Mouse (Mus musculus) brain, embryonic 14.5 days (tissue): ENCODE results near the gene Cxxc4. TPM values are rescaled to one million over a fixed set of nuclear protein-coding genes. Genes with fewer than 3 reads are reported as not detected.

Experiments used
- DNase-seq: peaks from one replicate; pipeline ENCODE4 v3.0.0-alpha.2; 2011; ENCODE audit warnings: low read depth
- CTCF ChIP-seq: fragments of 200-500 bp; IDR thresholded peaks from 2 replicates; pipeline ENCODE4 v1.5.1; 2012; ENCODE audit warnings: inconsistent platforms, mild to moderate bottlenecking, moderate library complexity, borderline replicate concordance; ENCODE audit not compliant: insufficient read depth, insufficient read length; ENCODE audit errors: extremely low read depth
- POLR2A ChIP-seq: fragments of 200-500 bp; IDR thresholded peaks from 2 replicates; pipeline ENCODE4 v1.6.1; 2012; ENCODE audit warnings: mild to moderate bottlenecking, inconsistent platforms, borderline replicate concordance; ENCODE audit not compliant: poor library complexity, insufficient read depth, insufficient read length, severe bottlenecking; ENCODE audit errors: extremely low read depth
- polyA plus RNA-seq: library from polyadenylated mRNA; depleted of rRNA; stranded (reverse); fragments of >200 nt; gene quantifications from 2 replicates; pipeline ENCODE4 v1.2.3, GENCODE M21; 2012

Gene Cxxc4
- polyA plus RNA-seq, 1 experiment, result 42.3 TPM

DNA sequence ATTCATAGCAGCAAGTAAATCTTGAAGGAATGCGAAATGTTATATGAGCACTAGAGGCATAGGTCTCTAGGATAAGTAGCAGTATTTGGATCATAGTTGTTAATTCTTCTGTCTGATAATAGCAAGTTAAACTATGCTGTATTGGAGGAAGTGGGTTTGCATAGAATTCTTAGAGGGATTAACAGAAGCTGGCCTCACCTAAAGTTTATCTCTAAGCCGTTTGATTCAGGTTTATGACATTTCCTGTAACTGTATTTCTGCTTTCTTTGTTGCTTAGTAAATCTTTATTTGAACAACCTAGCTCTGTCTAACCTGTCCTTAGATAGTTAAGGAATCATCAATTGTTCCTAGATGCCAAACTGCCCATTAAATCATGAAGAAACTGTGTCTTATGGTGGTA lies 3.5 kb upstream of the Cxxc4 start:
- TF ChIP-seq POLR2A (no peak), CTCF (no peak)
- DNase-seq, result no peak

DNA sequence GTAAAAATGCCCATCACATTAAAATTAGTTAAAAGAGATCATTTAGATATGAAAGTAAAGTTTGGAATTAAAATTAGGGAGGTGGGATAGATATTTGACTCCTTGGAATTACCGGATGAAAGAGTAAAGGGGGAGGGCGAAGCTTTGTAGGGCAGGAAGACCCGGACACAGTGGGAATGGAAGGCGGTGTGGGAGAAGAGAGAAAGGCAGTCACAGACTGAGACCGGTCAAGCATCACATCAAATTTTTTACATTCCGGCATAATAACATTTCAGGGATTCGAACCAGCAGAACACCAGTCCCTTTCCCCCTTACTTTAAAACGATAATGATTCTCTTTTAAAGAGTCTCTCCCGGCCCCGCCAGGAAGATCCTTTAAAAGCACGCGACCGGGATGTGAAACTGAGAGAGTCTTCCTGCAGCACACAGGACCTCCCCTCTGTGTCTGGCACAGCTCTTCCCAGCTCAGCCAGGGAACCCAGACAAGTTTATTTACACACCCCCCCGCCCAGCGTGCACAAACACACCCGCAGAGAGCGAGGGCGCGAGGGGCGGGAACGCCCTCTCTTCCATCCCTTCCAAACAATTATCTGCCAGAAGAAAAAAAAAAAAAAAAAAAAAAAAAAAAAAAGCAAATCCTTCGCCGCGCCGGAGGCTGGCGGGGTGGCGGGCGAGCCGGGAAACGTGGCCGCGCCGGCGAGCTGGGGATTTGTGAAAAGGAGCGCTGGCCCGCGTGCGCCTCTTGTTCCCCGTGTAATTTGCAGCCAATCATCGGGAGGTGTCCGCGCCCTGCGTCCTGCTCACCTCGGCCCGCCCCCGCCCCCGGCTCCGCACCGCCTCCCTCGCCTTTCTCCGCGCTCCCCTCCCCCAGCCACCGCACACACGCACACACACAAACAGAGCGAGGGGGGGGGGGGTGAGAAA lies 532 bp upstream of the Cxxc4 start:
- peak; percentile 98 for DNase-seq
- TF ChIP-seq POLR2A (0 out of 2 replicates have a peak, but pooled peaks have one; percentile 23), CTCF (no peak)

DNA sequence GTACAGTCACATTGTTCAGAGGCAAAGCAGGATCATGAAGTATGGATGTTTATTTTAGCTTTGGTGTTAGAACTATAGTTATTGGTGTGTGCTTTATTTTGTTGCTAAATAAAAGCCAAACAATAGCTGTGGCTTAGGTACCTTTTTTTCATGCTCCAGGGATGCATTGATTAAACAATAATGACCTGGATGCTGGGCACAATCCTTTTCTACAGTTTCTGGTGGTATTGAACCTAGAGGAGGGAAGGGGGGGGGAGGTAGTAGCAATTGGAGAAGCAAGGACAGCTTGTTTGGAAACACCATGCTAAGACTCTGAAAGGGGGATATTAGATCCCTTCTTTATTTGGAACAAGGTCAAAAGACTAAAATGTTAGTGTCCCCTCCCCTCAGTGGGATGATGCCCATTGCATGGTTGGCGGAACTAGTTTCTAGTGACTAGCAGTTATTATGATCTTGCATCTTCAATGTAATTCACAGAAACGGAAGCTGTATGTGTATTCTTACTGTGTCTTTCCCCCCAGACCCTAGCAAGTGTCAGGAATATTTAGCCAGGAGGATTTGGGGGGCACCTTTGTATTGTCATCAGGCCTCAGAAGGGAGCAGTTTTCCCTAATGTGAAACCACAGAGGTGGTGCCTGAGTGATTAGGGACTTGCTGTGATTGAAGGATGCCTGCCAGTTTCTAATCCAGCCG lies 975 bp downstream of the Cxxc4 start:
- peak; percentile 70 for DNase-seq
- no peak for TF ChIP-seq POLR2A
- TF ChIP-seq CTCF, result no peak

DNA sequence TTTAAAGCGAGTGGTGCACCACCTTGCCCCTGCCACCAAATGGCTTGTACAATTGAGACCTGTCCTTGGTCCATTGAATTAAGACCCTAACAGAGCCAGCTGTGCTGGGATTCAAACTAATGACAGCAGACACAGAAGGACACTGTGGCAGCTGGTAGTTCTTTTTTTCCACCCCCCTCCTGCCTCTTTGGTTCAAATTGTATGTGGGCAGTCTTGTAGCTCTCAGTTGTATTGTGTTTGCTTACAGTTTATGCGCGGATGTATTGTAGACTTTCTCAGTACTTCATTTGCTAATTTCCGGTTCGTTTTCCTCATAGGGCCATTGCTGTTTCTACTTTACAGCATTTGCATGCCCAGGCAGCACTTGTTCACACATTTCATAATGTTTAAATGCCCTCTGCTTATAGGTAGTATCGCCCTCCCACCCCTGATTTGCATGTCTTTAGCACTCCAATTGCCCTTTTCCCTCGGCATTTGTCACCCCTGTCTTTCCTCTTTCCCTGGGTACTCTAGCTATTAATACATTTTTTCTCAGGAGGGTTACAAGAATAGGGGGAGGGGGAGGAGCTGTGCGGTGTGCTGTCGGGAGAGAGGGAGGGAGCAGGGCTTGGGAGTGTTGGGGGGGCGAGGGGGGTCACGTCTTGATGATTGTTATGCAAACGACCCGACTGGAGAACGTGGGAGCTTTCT lies 2.5 kb downstream of the Cxxc4 start:
- peak; percentile 93 for DNase-seq
- TF ChIP-seq POLR2A (no peak), CTCF (no peak)

DNA sequence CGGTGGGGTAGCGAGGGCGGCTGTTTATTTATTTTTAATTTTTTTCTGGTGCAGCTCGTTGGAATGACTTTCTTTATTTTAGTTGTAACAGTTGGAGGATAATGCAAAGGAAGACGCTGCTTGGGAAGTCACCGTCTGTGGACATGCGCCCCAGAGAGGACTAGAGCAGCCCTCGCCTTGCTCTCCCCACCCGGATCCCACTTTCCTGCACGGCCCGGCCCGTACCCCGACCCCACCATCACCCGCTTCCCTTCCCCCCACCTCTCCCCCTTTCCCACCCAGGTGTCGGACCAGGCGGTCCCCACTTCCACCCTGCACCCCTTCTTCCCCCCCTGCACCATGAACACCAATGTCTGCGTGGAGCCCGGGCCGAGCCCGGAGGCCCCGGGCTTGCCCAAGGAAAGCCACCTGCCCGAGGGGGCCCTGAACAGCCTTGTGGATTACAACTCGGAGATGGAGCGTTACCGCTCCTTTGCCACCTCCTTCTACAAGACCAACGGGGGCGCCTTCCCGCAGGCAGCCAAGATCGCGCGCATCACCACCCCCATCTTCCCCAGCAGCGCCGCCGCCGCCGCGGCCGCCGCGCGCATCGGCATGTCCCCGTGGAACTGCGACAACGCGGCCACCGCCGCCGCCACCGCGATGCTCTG lies 3.2 kb downstream of the Cxxc4 start:
- TF ChIP-seq CTCF (no peak), POLR2A (0 out of 2 replicates have a peak, but pooled peaks have one; percentile 36)
- peak; percentile 88 for DNase-seq

DNA sequence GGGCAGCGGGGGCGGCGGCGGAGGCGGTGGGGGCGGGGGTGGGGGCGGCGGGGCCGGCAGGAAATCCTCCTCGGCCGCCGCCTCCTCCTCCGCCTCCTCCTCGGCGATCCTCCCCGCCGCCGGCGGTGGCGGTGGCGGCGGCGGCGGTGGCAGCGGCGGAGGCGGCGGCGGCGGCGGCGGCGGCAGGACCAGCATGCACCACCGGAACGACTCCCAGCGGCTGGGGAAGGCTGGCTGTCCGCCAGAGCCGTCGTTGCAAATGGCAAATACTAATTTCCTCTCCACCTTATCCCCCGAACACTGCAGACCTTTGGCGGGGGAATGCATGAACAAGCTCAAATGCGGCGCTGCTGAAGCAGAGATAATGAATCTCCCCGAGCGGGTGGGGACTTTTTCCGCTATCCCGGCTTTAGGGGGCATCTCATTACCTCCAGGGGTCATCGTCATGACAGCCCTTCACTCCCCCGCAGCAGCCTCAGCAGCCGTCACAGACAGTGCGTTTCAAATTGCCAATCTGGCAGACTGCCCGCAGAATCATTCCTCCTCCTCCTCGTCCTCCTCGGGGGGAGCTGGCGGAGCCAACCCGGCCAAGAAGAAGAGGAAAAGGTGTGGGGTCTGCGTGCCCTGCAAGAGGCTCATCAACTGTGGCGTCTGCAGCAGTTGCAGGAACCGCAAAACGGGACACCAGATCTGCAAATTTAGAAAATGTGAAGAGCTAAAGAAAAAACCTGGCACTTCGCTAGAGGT lies 3.9 kb downstream of the Cxxc4 start:
- peak; percentile 95 for DNase-seq
- no peak for TF ChIP-seq CTCF
- TF ChIP-seq POLR2A, result no peak

DNA sequence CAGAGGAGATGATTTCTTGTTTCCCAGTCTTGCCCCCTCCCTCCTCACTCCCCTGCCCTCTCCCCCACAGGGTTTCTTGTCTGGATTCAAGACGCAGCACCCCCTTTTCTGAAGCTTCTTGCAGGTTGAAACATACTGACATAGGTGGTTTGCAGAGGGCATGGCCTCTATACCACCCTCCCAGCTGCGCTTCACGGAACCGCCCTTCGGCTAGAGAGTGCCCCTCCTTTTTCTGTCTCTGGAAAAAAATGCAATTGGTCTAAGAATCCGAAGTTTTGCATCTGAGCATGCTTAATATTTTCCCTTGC lies 4.4 kb downstream of the Cxxc4 start:
- TF ChIP-seq POLR2A (no peak), CTCF (no peak)
- DNase-seq, result no peak

DNA sequence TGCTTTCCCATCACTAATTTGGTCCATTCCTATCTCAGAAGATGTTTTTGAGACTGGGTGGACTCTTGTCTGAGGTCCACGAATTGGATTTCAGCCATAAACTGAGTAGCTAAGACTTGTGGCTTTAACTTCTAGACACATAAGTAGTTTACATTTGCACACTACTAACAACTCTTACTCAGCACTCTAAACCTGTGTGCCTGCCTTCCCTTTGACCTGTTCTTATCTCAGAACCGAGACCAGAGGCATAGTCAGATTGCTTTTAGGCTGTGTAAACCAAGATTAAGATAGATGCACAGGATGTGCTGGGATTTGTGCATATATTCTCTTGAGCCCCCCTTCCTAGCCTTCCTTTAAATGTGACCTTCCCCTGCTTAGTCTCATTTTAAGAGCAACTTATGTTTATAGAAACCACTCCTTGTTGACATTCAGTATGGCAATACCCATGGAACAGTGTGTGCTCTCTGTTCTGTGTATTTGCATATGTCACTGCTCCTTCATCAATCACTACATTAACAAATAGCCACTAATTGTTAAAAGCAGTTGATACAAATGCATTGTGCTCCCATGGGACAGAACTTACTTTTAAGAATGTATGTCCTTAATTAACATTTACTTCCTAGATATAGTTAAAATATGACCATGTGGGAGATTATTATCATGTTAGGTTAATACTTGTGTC lies 7.0 kb downstream of the Cxxc4 start:
- no peak for TF ChIP-seq CTCF
- TF ChIP-seq POLR2A, result no peak
- DNase-seq, result no peak

DNA sequence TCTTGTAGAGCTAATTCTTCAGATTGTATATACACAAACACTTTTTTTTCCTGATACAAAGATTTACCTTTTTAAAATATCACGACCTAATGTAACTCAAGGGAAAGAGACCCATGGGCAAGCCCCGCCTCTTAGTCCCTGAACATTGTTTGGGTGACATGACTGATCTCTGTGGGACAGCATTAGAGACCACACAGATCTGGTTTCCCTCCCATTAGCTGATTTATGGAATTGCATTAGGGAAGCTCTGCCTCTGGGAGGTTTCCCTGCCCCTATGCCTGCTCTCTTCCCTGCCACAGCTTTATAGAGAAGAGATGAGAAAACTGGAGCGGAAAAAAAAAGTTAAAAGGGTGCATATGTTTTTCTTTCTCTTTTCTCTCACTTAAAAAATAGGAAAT lies 7.6 kb downstream of the Cxxc4 start:
- DNase-seq, result no peak
- no peak for TF ChIP-seq POLR2A
- no peak for TF ChIP-seq CTCF

DNA sequence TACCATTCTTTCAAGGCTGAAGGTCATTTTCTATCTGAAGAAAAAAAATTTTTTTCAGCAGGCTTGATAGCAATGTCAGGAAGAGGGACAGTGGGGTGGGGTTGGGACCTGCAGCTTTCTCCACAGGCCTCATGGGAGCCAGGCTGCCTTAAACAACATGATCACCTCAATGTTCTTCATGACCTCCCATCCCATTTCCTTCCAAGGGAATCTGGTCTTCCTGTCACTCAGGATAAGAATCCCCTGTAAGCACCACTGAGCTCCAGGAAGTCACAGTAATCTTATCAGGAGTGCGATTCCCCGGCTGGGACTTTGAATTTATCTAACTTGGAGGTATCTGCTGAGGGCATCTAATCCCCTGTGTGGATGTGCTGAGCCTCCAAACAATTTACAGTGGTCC lies 17.9 kb downstream of the Cxxc4 start:
- DNase-seq, result no peak

DNA sequence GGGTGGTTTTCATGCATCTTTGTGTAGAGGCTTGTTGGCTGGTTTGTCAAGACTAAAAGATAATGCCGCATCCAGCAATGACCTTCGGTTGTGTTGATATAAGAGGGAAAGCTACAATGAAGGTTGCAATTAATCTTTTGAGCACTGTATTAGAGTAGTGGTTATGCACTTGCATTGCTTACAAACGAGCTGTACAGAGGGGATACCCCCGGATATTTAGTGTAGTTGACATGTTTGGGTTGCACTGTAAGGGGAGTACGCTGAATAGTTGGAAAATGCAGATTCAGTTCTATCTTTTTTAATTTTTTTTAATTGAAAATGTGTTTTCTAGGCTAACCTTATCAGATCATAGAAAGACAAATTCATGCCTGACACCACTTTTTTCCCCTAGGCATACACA lies 22.4 kb downstream of the Cxxc4 start:
- TF ChIP-seq POLR2A, result no peak
- TF ChIP-seq CTCF, result no peak

More for the DNA sequence above, 17.9 kb downstream of the Cxxc4 start:
- no peak for TF ChIP-seq POLR2A
- no peak for TF ChIP-seq CTCF

More for the DNA sequence above, 22.4 kb downstream of the Cxxc4 start:
- no peak for DNase-seq
